Mouse (Mus musculus): Measurements from ENCODE around the gene Rtn1.

The Rtn1 gene

DNA sequence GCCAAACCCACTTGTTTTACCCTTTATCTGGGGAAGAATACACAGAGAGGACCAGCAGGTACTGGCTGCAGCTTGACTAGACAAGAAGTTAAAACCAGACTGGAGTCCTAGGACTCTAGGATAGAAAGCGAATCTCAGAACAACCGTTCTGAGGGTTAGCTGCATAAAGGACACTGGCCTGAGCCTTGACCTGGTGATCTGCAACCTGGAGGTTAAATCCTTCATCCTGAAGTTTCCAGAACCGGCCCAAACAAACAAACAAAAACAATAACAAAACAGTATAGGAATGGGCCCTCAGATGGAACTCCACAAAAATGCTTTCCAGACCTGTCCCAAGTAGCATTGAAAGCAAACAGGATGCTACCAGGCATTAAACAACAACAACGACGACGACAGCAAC, at the start of gene Rtn1:
TSS of gene Rtn1 (minus strand) at position 101 of the 400 bp plus-strand sequence.
- no peak for DNase-seq (ENCODE audit: low read depth, low spot score)

DNA sequence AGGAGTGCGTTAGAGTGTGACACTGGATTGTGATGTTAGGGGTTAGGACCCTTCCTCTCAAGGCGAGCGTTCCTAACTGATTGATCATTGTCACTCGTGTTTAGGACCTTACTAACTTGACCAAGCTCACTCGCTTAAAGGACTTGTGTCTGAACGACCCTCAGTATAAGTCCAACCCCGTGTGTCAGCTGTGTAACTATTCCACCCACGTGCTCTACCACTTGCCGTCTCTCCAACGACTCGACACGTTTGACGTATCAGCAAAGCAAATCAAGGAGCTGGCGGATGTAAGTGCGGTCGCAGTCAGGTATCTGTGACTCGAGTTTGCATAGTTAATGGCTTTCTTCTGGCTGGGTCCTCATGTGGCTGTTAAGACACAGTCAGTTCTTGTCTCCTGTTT, 45.1 kb upstream of the Rtn1 start:
- DNase-seq (ENCODE audit: low read depth, low spot score) = no peak

- peak; percentile 79 for DNase-seq (ENCODE audit: low read depth, low spot score)
Observed at GRCm38 (mm10) chr12:72441839-72442576, 33.2 kb upstream of the Rtn1 start, which contains the start of gene Lrrc9. Gene Lrrc9, plus strand, starts transcription at chr12:72441866.

DNA sequence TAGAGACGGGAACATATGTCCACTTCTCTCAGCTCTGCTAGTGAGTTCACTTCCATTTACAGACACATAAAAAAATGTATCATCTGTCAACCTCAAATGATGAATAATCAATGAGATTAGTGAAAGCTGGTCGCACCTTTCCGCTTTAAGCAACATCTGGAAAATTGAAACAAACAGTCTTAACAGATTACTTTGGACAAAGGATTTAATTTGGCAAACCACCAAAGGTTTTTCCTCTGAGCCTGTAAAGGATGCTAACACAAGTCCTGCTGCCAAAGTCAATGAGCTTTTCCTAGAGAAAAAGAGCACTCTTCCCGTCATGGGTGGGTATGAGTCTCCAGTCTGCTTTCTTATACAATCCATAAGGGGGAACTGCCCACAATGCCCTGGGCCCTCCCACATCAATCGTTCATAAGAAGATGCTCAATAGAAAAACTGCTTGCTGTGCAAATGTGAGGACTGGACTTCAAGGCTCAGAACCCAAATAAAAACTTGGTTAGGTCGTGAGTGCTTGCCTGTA, 30.2 kb upstream of the Rtn1 start:
- DNase-seq (ENCODE audit: low read depth, low spot score) = no peak

DNA sequence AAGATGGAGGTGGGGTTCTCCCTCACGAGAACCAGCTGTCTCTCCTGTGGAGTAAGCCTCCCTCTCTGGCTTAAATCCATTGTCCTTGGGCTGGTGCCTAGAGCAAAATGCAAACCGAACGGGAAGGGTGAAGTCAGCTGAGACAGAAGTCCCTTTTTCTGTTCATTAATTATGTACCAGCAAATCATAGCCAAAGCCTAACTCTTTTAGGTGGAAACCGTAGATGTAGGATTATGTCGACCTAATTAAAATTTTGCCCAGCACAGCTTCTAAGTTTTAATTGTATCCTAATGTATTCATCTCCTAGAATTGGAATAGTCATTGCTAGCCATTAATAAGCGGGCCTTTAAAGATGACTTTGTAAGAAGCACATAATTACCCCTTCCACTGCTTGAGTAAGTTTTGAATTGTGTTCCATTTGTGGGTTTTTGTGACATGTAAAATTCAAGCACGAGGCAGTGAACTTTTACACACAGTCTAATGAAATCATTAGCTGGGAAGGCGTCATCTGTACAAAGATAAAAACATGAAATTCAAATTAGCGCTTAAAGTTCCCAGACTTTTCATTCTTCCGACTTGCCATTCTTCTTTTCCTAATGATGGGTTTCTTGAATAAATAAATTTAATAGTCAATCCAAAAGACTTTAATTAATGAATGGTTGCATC, 29.0 kb upstream of the Rtn1 start:
- DNase-seq (ENCODE audit: low read depth, low spot score) = no peak

- no peak for DNase-seq (ENCODE audit: low read depth, low spot score)
Observed at GRCm38 (mm10) chr12:72433241-72433865, 24.5 kb upstream of the Rtn1 start.

DNA sequence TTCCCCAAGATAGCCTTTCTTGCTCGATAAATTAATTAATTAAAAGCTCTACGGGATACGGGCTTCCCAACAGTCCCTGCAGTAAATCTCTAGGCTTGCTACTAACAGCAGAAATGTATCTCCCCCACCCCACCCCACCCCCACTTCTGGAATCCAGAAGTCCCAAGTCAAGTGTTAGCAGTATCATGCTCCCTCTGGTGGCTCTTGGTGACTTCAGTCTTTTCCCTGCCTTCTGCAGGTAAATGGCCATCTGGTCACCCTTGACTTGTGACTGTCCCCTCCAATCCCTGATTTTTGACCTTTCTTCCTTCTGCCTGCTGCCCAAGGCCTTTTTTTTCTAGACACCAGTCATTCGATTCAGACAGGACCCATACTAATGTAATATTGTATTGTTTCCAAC, 23.4 kb upstream of the Rtn1 start:
- no peak for DNase-seq (ENCODE audit: low read depth, low spot score)

DNA sequence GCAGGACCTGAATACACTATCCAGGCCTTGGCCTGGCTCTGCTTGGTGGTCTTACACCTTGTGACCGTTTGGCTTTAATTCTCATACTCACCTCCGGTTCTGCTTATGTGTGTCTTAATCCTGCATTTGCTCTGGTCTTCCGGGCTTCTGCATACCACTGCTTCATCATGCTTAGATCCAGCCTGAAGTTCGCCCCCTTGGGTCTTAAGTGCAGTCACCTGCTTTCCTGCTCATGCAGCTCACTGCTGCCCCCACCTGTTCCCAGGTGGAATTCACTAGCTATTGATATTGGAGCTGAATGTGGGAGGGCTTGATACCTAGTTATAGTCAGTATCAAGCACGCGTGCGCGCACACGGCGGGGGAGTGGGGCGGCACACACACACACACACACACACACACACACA, 18.9 kb upstream of the Rtn1 start:
- peak; percentile 80 for DNase-seq (ENCODE audit: low read depth, low spot score)

DNA sequence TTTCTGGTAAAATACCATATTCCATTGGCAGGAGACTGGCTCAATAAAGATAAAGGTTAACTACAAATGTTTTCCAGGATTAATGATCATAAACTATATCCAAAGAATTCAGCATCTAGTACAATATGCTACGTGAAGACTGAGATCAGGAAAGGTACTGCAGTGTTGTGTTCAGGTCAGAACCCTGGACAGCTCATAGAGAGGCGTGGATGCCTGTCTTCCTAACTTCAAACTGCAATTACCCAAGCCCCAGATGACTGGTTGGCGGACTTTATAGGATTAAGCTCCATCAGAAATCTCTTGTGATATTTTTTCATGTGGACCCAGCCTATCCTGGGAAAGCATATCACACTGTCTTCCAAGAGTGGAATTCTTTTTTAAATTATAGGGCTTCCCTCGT, 13.8 kb upstream of the Rtn1 start:
- DNase-seq (ENCODE audit: low read depth, low spot score) = peak; percentile 55

- DNase-seq (ENCODE audit: low read depth, low spot score) = no peak
Observed at GRCm38 (mm10) chr12:72417762-72418161, 8.9 kb upstream of the Rtn1 start.

DNA sequence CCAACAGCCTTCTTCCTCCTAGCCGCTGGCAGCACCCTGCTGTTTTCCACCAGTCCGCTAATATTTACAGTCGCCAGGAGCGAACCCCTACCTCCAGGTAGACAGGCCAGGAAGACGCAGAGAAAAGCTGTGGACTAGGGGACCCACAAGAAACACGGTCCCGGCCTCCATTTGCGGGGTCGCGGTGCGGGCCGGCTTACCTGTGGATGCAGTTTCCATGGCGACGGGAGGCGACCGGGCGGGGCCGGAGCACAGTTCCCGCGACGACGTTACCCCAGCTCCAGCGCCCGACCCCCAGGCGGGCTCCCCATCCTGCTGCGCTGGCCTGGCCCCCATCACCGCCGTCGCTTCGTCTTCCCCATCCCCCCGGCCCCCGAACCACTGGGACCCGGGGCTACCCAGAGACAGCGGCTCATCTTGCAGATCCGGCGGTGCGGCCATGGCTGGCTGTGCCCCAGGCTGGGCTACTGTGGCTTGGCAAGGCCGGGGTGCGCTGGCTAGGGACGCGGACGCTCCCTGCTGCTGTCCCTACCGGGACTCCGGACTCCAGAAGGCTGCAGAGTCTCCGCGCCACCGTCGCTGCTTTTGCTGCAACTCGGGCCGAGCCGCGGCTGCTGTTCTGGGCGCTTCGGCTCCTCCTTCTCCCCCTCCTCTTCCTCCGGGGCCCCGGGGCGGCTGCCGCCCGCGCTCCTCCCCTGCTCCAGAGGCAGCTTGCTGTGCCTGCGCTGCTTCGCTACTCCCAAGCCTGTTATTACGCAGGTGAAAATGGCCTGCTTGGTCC, 553 bp downstream of the Rtn1 start:
- DNase-seq (ENCODE audit: low read depth, low spot score) = peak; percentile 40

- no peak for DNase-seq (ENCODE audit: low read depth, low spot score)
Observed at GRCm38 (mm10) chr12:72407721-72408110, 1.1 kb downstream of the Rtn1 start.

- no peak for DNase-seq (ENCODE audit: low read depth, low spot score)
Observed at GRCm38 (mm10) chr12:72407146-72407545, 1.7 kb downstream of the Rtn1 start.

DNA sequence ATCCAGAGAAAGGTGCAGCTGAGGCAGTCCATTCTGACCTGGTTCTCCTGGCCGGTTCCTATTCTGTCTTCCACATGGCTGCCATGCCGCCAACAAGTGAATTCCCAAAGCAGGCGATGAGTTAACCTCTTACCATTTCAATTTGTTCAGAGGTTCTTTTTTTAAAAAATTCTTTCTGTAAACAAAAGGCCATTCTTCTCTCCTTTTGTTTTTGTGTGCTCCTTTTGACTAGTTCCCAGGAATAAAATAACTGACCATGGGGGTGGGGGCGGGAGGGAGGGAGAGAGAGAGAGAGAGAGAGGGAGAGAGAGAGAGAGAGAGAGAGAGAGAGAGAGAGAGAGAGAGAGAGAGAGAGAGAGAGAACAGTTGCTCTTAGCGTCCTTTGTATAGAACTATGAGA, 3.8 kb downstream of the Rtn1 start:
- DNase-seq (ENCODE audit: low read depth, low spot score) = no peak

GRCm38 (mm10) chr12:72393046-72393805, 15.6 kb downstream of the Rtn1 start:
- no peak for DNase-seq (ENCODE audit: low read depth, low spot score)

DNA sequence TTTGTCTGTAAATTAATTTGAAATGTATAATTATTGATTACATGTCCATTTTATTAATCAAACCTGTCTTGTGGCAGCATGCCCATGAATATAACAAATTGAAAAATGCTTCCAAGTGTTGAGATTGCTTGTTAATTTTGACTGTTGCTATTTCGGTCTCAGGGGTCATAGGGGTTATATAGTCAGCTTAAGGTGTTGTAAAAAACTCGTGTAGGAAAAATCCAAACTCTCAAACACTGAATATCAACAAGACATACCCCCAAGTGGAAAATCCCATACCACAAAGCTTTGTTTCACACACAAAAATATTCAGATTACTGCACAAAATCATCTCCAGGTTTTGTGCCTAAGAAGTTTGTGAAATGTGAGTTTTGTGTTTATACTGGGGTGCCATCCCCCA, 18.5 kb downstream of the Rtn1 start:
- DNase-seq (ENCODE audit: low read depth, low spot score) = no peak

DNA sequence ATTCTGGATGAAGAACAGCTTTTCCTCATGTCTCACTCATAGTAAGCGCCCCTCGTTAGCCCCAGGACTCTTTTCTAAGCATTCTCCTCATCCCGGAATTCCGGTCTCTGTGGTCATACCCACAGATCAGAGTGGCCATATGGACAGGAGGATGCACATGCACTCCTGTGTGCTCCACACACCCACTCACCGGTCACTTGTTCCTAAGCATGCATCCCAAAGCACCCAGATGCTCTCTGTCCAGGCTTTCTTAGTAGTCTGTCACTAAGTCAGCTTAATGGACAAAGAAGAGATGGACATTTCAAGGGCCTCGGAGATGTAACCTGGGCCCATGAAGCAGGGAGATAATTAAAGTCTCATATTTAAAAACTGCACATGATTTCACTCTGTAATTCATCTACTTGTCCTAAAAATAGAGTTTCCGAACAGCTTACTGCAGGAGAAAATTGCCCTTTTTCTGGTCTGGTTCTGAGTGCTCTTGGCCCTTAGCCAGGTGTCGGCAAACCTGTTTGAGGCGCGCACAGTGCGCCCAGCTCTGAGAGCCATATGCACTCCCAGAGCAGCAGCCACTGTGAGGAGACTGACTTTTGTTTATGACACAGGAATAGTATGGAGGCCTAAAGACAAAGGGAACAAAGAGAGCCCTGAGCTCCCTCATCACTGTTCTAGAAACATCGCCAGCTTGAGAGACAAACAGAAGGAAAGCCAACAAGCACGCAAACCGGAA, 19.3 kb downstream of the Rtn1 start:
- DNase-seq (ENCODE audit: low read depth, low spot score) = no peak

DNA sequence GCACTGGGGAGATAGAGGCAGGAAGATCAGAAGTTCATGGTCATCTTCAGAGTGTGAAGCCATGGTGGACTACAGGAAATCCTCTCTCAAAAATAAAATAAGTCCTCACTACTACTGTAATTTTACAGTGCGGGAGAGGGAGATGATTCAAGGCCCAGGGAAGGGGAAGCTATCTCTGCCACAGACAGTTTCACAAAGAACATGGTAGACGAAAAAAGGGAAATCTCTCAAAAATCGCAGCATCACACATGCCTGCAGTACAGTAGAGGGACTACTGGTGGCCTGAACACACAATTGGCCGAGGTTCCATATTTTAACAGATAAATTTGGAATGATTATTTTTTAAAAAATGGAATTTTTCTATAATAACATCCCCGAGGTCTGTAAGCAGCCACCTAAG, 20.0 kb downstream of the Rtn1 start:
- no peak for DNase-seq (ENCODE audit: low read depth, low spot score)

DNA sequence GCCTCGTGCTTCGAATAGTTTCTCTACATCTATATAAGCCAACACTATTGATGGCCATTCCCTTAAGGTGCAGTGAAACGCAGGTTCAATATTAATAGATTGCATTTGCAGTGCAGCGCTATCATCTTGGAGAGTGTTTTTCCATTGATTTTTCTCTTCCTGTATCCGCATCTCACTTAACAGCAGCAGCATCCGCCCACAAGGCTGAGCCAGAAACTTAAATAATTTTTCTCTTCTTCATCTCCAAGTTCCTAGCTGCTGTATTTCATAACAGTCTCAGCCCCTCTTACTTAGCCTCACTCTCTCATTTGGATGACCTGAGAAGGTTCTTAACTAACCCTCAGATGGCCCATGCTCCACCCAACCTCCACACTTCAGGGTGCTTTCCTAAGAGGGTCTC, 20.7 kb downstream of the Rtn1 start:
- no peak for DNase-seq (ENCODE audit: low read depth, low spot score)

- DNase-seq (ENCODE audit: low read depth, low spot score) = no peak
Observed at GRCm38 (mm10) chr12:72376309-72376708, 32.5 kb downstream of the Rtn1 start.

All from forelimb bud, embryonic 11.5 days (tissue).